Mouse (Mus musculus) heart, embryonic 12.5 days (tissue): ENCODE results near the gene Vwa3a. TPM values are rescaled to one million over a fixed set of nuclear protein-coding genes. Genes with fewer than 3 reads are reported as not detected.

ENCODE experiments used
- ATAC-seq: fragments of 200-750 bp; cut with Nextera tagmentation; 2 replicates; pipeline ENCODE4 v1.8.0; 2017; ENCODE audit warnings: moderate TSS enrichment, moderate library complexity; ENCODE audit not compliant: insufficient number of reproducible peaks, low FRiP score
- H3K27ac ChIP-seq: fragments of 300-500 bp; sonication (generic); 2 replicates; pipeline ENCODE4 v1.5.1; 2016; ENCODE audit warnings: mild to moderate bottlenecking, moderate library complexity; ENCODE audit not compliant: poor library complexity, severe bottlenecking
- H3K27me3 ChIP-seq: fragments of 300-500 bp; sonication (generic); replicated peaks from 2 replicates; pipeline ENCODE4 v1.6.1; 2016; ENCODE audit warnings: mild to moderate bottlenecking, moderate library complexity
- H3K36me3 ChIP-seq: fragments of 300-500 bp; sonication (generic); 2 replicates; pipeline ENCODE4 v1.6.1; 2016; ENCODE audit warnings: mild to moderate bottlenecking, moderate library complexity
- H3K4me1 ChIP-seq: fragments of 300-500 bp; sonication (generic); replicated peaks from 2 replicates; pipeline ENCODE4 v1.6.1; 2016; ENCODE audit warnings: mild to moderate bottlenecking
- H3K4me2 ChIP-seq: fragments of 300-500 bp; sonication (generic); 2 replicates; pipeline ENCODE4 v1.6.1; 2016; ENCODE audit warnings: mild to moderate bottlenecking, moderate library complexity
- H3K4me3 ChIP-seq: fragments of 300-500 bp; sonication (generic); 2 replicates; pipeline ENCODE4 v1.5.1; 2016; ENCODE audit warnings: mild to moderate bottlenecking
- H3K9ac ChIP-seq: fragments of 300-500 bp; sonication (generic); 2 replicates; pipeline ENCODE4 v1.6.1; 2016; ENCODE audit warnings: mild to moderate bottlenecking, moderate library complexity
- H3K9me3 ChIP-seq: fragments of 300-500 bp; sonication (generic); replicated peaks from 2 replicates; pipeline ENCODE4 v1.6.1; 2016; ENCODE audit warnings: mild to moderate bottlenecking, moderate library complexity
- WGBS: fragments of 180-500 bp; shearing (Covaris S2); methylation state at CpG from one replicate; pipeline ENCODE4 v1.1.7; 2016; 5-methylcytosine and 5-hydroxymethylcytosine counted together
- polyA plus RNA-seq: library from polyadenylated mRNA; unstranded; fragments of >200 nt; fragmentation: Nextera tagmentation; extraction: Ambion mirVana; gene quantifications from 2 replicates; pipeline ENCODE4 v1.2.1, GENCODE M21; 2016

Vwa3a gene
- polyA plus RNA-seq, 1 experiment from 2014 or later: 0.98 TPM

GRCm38 (mm10) chr7:120811834-120812415, 72.8 kb downstream of the Vwa3a start, which contains the start of gene Gm5737:
Gm5737 (plus strand) TSS chr7:120812365.
- Histone ChIP-seq H3K4me1 (0 out of 2 replicates have a peak, but pooled peaks cover 5% of the 10 kb centered on the region), H3K4me2 (no peak within 1 kb of the TSS), H3K9me3 (no peaks in the 10 kb centered on the region), H3K27me3 (peaks cover 32% of the 10 kb centered on the region), H3K4me3 (no peak within 1 kb of the TSS), H3K9ac (no peak within 1 kb of the TSS), H3K27ac (no peak within 1 kb of the TSS), H3K36me3 (no peaks in the 10 kb centered on the region)
- WGBS: 76% methylated on average over 6 of the region's 6 CpGs
- ATAC-seq: no peak

- 72% methylated on average over 6 of the region's 6 CpGs for WGBS
- Histone ChIP-seq H3K9me3 (no peaks in the 10 kb centered on the region), H3K4me3 (no peak overlapping the region), H3K27me3 (peaks cover 10% of the 10 kb centered on the region), H3K9ac (no peak overlapping the region), H3K27ac (no peak overlapping the region), H3K4me2 (no peak overlapping the region), H3K36me3 (no peaks in the 10 kb centered on the region), H3K4me1 (no peaks in the 10 kb centered on the region)
- no peak for ATAC-seq
These were observed 78.4 kb downstream of the Vwa3a start for GRCm38 (mm10) chr7:120817552-120817951.

- WGBS: 93% methylated on average over 4 of the region's 4 CpGs
- Histone ChIP-seq H3K27ac (no peak overlapping the region), H3K36me3 (no peaks in the 10 kb centered on the region), H3K9ac (no peak overlapping the region), H3K4me1 (no peaks in the 10 kb centered on the region), H3K4me2 (no peak overlapping the region), H3K9me3 (no peaks in the 10 kb centered on the region), H3K4me3 (no peak overlapping the region), H3K27me3 (peaks cover 10% of the 10 kb centered on the region)
- ATAC-seq: no peak
These were observed 80.3 kb downstream of the Vwa3a start for GRCm38 (mm10) chr7:120819386-120819785.

- Histone ChIP-seq H3K4me1 (0 out of 2 replicates have a peak, but pooled peaks cover 3% of the 10 kb centered on the region), H3K36me3 (no peaks in the 10 kb centered on the region), H3K9ac (no peak overlapping the region), H3K4me2 (no peak overlapping the region), H3K9me3 (no peaks in the 10 kb centered on the region), H3K27me3 (peaks cover 10% of the 10 kb centered on the region), H3K27ac (no peak overlapping the region), H3K4me3 (no peak overlapping the region)
- 20% methylated on average over 5 of the region's 5 CpGs for WGBS
- no peak; the same call in 1 of the 2 replicates for ATAC-seq
These were observed 84.1 kb downstream of the Vwa3a start for GRCm38 (mm10) chr7:120823248-120823647.

GRCm38 (mm10) chr7:120825097-120825496, 86.0 kb downstream of the Vwa3a start:
- no peak overlapping the region for H3K9ac ChIP-seq
- peaks cover 5% of the 10 kb centered on the region for H3K4me1 ChIP-seq
- H3K4me3 ChIP-seq: no peak overlapping the region
- WGBS: 55% methylated on average over 2 of the region's 2 CpGs
- H3K36me3 ChIP-seq: no peaks in the 10 kb centered on the region
- H3K27me3 ChIP-seq: peaks cover 10% of the 10 kb centered on the region
- no peak for ATAC-seq
- H3K4me2 ChIP-seq: no peak overlapping the region
- H3K27ac ChIP-seq: no peak overlapping the region
- H3K9me3 ChIP-seq: no peaks in the 10 kb centered on the region

GRCm38 (mm10) chr7:120826408-120826807, 87.3 kb downstream of the Vwa3a start:
- H3K27me3 ChIP-seq: peaks cover 7% of the 10 kb centered on the region
- 18% methylated on average over 3 of the region's 3 CpGs for WGBS
- no peaks in the 10 kb centered on the region for H3K9me3 ChIP-seq
- no peak overlapping the region for H3K9ac ChIP-seq
- H3K4me1 ChIP-seq: peaks cover 13% of the 10 kb centered on the region
- no peak overlapping the region for H3K4me3 ChIP-seq
- no peak overlapping the region for H3K4me2 ChIP-seq
- H3K27ac ChIP-seq: no peak overlapping the region
- ATAC-seq: no peak
- no peaks in the 10 kb centered on the region for H3K36me3 ChIP-seq

- Histone ChIP-seq H3K36me3 (no peaks in the 10 kb centered on the region), H3K4me1 (peaks cover 18% of the 10 kb centered on the region), H3K27me3 (no peaks in the 10 kb centered on the region), H3K27ac (peak overlapping the region; percentile 82), H3K4me2 (peak overlapping the region; percentile 97), H3K9me3 (no peaks in the 10 kb centered on the region), H3K9ac (peak overlapping the region; percentile 73), H3K4me3 (peak overlapping the region; percentile 68)
- under 1% methylated on average over 46 of the region's 46 CpGs for WGBS
- ATAC-seq: peak; percentile 73
These were observed 91.6 kb downstream of the Vwa3a start for GRCm38 (mm10) chr7:120830431-120831381.

GRCm38 (mm10) chr7:120834426-120834825, 95.3 kb downstream of the Vwa3a start:
- 52% methylated on average over 6 of the region's 6 CpGs for WGBS
- H3K9ac ChIP-seq: no peak overlapping the region
- H3K36me3 ChIP-seq: no peaks in the 10 kb centered on the region
- peaks cover 15% of the 10 kb centered on the region for H3K4me1 ChIP-seq
- no peak for ATAC-seq
- H3K9me3 ChIP-seq: no peaks in the 10 kb centered on the region
- peak overlapping the region; percentile 61 for H3K4me3 ChIP-seq
- H3K27ac ChIP-seq: no peak overlapping the region
- H3K27me3 ChIP-seq: no peaks in the 10 kb centered on the region
- peak overlapping the region; percentile 68 for H3K4me2 ChIP-seq

- WGBS: 24% methylated on average over 14 of the region's 14 CpGs
- no peaks in the 10 kb centered on the region for H3K36me3 ChIP-seq
- peak overlapping the region; percentile 37; the same call in 1 of the 2 replicates for H3K9ac ChIP-seq
- peak overlapping the region; percentile 51; the same call in 1 of the 2 replicates for H3K27ac ChIP-seq
- H3K4me3 ChIP-seq: peak overlapping the region; percentile 61
- peak; percentile 80 for ATAC-seq
- peaks cover 15% of the 10 kb centered on the region for H3K4me1 ChIP-seq
- H3K27me3 ChIP-seq: no peaks in the 10 kb centered on the region
- no peaks in the 10 kb centered on the region for H3K9me3 ChIP-seq
- peak overlapping the region; percentile 68 for H3K4me2 ChIP-seq
These were observed 95.8 kb downstream of the Vwa3a start for GRCm38 (mm10) chr7:120834863-120835372.

GRCm38 (mm10) chr7:120835449-120836359, 96.6 kb downstream of the Vwa3a start:
- ATAC-seq: peak; percentile 90
- WGBS: under 1% methylated on average over 41 of the region's 41 CpGs
- H3K4me2 ChIP-seq: peak overlapping the region; percentile 68
- H3K9ac ChIP-seq: peak overlapping the region; percentile 66
- H3K4me1 ChIP-seq: peaks cover 8% of the 10 kb centered on the region
- H3K36me3 ChIP-seq: no peaks in the 10 kb centered on the region
- no peaks in the 10 kb centered on the region for H3K9me3 ChIP-seq
- no peaks in the 10 kb centered on the region for H3K27me3 ChIP-seq
- no peak overlapping the region for H3K27ac ChIP-seq
- H3K4me3 ChIP-seq: peak overlapping the region; percentile 61
